Mouse (Mus musculus): ENCODE measurements at regions not wholly inside any gene's neighbourhood (a gene's known extent, or its start where the extent isn't known, plus 50 kb on each side); places are given as distances from the start of the nearest gene placed in this dataset.

- no peak for DNase-seq (ENCODE audit: extremely low spot score, low read depth, low spot score)
Measured at GRCm38 (mm10) chr8:90192856-90193255, 155.3 kb downstream of the Tox3 start.

GRCm38 (mm10) chr8:90182807-90183206 lies 165.3 kb downstream of the Tox3 start:
- DNase-seq (ENCODE audit: extremely low spot score, low read depth, low spot score), result no peak

DNA sequence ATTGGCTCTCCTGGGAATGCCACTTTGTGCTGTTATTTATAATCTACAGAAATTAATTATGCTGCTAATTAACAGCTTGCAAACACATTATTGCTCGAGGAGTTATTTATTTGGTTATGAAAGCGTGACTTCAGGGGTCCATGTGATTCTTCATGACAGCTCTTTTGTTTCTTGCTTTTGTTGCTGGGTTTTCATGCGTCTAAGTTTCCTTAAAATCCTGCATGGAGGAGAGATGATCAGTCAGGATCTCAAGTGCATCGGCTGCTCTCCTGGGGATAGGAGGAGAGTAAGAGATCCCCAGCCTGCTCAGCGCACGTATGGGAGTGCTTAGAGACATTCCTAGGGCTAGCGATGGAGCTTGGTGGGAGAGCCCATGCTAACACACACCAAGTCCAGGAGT lies 171.4 kb downstream of the Tox3 start:
- DNase-seq (ENCODE audit: extremely low spot score, low read depth, low spot score), result no peak

- DNase-seq (ENCODE audit: extremely low spot score, low read depth, low spot score), result no peak
Measured at GRCm38 (mm10) chr8:90176335-90176734, 171.8 kb downstream of the Tox3 start.

DNA sequence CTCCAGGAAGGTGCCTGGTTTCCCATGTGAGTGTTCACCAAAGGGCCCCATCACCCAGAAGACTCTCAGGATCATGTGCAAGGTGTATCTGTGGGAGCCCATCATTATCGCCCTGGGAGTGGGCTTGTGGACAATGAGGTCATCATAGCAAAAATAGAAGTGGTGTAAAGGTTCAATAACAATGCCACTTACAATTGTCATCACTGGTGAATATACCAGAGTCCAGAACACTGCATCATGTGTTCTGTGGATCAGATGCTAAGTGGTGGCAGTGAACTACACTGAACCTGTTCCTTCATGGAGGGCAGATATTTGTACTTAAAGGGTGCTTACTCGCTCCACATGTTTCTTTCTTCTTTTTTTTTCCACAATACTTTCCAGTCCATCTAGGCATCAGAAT lies 181.5 kb downstream of the Tox3 start:
- no peak for DNase-seq (ENCODE audit: extremely low spot score, low read depth, low spot score)

- no peak for DNase-seq (ENCODE audit: extremely low spot score, low read depth, low spot score)
Measured at GRCm38 (mm10) chr8:90151477-90151876, 196.7 kb downstream of the Tox3 start.

GRCm38 (mm10) chr8:90149903-90150302 lies 198.2 kb downstream of the Tox3 start:
- DNase-seq (ENCODE audit: extremely low spot score, low read depth, low spot score), result no peak

DNA sequence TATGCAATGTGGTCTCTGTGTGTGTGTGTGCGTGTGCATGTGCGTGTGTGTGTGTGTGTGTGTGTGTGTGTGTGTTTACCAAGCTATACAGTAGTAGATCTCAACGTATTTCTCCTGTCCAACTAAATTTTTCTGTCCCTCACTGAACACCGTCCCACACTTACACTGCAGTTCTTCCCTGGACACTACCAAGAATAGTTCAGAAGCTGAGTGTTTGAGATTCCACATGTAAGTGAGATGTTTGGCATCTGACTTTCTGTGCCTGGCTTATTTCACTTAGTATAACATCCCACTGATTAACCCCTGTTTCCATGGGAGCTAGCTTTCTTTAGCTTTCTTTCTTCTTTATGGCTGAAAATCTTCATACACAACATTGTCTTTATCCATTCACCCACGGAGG lies 213.5 kb downstream of the Tox3 start:
- DNase-seq (ENCODE audit: extremely low spot score, low read depth, low spot score), result no peak

DNA sequence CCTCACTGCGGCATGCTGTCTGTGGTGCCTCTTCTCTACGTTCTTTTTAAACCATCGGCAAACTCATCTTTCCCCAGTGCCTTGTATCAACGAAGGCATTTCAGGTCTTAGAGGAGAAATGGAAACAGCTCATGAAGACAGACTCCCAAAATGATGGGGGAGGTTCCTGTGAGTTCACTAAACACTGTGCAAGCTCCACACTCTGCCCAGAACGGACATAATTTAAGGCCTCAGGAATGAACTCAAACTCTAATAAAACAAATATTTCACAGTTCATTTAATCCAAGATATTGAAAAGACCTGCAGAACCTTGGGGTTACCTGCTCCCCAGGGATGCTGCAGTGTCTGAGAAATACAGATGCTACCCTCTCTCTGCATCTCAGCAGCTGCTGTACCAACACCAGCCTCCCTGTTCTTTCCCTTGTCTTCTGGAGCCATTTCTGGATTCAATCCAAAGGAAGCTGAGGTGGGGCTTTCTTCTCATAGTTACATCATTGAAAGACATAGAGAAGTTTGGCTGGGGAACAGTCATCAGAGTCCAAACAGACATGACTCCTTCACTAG lies 217.4 kb downstream of the Tox3 start:
- DNase-seq (ENCODE audit: extremely low spot score, low read depth, low spot score), result no peak

DNA sequence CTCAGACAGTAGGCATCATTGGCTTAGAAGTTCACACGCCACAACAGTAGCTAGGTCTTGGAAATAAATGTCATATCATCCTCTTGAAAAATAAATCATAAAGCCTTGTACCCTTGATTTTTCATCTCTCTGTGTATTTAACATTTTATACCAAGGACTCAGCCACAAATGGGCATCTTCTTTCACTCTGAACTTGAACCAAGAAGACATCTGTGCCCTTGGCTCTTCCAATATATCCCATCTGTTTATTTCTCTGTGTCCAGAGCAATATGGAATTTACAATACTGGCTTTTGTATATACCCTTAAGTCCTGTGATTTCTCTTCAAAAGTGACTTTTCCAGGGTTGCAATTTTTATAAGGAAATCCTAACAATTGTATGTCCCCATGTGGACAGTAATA lies 222.7 kb downstream of the Tox3 start:
- no peak for DNase-seq (ENCODE audit: extremely low spot score, low read depth, low spot score)

DNA sequence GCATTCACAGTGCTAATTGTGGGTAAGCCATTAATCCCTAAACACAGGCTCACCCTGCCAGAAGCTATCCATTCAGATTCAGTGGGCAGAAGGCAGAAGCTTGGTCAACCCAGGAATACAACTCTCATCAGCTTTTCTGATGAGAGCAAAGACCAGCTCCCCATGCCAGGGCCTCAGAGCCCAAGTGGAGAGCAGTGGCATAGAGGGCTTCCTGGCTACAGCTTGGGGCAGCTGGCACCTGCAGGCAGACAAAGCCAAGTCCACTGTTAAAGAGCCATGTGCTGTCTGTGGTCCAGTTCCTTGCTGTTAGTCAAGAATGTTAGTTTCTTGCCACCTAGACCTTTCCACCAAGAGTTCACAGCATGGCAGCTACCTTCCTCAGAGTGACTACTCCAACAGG lies 225.0 kb downstream of the Tox3 start:
- no peak for DNase-seq (ENCODE audit: extremely low spot score, low read depth, low spot score)

DNA sequence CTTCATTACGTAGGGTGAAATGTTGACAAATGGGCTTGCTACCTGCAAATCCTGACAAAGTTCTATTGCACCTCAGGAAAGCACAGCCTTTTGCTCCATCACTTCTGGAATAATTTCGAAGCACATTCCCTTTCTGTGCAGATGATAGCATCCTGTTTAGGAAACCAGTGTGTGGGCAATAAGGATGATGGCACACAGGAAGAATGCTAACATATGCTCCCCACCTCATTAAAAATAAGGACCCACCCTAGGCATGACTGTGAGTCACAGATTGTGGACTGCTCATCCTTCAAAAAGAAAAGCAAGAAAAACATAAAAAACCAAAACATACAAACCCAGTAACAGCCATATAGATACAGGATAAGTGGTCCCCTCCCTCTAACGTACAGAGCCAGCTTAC lies 226.2 kb downstream of the Tox3 start:
- no peak for DNase-seq (ENCODE audit: extremely low spot score, low read depth, low spot score)

DNA sequence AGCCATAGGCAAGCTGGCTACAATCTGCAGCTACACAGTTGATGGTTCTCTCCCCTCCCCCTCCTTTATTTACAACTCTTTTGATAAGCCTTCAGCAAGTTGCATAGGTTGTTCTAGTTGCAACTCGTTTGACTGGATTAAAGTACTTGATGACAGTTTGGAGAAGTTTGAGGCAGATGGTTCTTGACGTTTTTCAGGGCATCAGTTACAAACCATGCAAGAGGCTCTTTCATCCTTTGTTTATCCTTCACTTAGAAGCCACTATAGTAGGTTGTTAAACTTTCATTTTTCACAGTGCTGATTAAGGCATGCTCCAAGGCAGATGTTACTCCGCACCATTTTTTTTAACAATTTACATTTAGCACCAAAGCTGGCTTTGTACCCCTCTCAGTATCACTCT lies 227.1 kb downstream of the Tox3 start:
- DNase-seq (ENCODE audit: extremely low spot score, low read depth, low spot score), result no peak

GRCm38 (mm10) chr8:90115436-90115835 lies 232.7 kb downstream of the Tox3 start:
- DNase-seq (ENCODE audit: extremely low spot score, low read depth, low spot score), result no peak

DNA sequence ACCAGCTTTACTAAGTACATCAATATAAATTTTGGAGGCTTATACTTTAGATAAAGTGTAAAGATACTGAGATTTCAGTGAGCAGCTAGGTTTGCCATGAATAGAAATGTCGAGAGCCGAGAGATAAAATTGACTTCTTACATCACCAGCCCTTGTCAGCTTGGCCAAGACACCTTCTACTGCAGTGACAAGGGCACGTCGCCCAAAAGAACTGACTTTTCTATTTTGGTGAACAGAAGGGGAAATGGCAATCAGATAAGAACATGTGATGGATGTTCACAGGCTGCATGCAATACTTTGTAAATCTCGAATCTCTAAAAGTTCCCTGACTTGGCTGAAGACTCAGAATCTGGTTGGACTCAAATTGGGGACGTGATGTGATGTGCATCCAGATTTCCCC lies 247.6 kb downstream of the Tox3 start:
- no peak for DNase-seq (ENCODE audit: extremely low spot score, low read depth, low spot score)

DNA sequence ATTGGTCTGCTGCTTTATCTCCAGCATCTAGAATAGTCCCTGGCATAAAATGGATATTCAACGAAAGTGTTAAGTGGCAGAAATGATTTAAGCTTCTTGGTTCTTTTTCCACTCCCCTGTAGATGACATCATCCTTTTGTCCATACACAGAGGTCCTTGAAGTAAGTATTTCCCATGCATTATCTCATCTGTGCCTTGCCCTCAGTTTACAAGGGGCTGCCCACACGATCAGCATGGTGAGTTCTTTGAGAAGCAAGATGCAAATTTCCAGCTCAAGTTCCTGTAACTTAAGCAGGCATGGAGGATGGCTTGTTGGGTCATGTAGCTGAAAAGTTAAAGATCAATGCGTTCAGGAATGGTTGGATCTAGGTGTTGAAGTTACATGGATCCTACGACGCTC lies 265.5 kb downstream of the Tox3 start:
- DNase-seq (ENCODE audit: extremely low spot score, low read depth, low spot score), result no peak

GRCm38 (mm10) chr8:90076381-90076780 lies 271.8 kb downstream of the Tox3 start:
- DNase-seq (ENCODE audit: extremely low spot score, low read depth, low spot score), result no peak

DNA sequence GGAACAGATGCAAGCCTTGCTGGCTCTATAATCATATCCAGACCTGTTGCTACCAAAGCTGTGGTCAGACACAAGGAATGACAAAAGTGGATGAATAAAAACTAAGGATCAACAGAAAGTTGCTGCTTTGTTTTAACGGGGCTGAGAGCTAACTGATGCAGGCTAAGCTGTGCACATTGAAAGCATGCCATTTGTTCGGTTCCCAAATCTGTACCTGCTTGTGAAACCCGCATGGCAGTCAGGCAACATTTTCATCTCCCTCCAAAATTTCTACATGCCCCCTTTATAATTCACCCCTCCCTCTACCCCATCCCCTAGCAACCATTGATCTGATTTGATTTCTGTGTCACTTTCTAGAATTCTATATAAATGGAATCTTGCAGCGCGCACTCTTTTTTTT lies 272.3 kb downstream of the Tox3 start:
- DNase-seq (ENCODE audit: extremely low spot score, low read depth, low spot score), result no peak

DNA sequence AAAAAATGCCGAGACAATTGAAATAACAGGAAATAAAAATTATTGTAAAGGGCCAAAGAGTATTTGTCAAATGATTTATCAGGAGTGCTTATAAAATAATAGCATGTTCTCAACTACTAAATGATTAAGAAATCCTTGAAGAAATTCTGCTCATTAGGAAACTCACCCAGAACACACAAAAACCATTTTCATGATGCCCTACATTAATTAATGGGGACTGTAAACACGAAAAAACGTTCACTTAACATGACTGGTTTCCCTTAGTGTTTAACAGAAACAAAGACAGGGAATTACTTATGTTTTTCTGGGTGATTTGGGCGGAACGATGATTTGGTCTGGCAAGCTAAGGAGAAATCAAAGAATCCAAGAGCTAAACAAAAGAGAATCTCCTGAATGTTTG lies 278.1 kb downstream of the Tox3 start:
- DNase-seq (ENCODE audit: extremely low spot score, low read depth, low spot score), result no peak

DNA sequence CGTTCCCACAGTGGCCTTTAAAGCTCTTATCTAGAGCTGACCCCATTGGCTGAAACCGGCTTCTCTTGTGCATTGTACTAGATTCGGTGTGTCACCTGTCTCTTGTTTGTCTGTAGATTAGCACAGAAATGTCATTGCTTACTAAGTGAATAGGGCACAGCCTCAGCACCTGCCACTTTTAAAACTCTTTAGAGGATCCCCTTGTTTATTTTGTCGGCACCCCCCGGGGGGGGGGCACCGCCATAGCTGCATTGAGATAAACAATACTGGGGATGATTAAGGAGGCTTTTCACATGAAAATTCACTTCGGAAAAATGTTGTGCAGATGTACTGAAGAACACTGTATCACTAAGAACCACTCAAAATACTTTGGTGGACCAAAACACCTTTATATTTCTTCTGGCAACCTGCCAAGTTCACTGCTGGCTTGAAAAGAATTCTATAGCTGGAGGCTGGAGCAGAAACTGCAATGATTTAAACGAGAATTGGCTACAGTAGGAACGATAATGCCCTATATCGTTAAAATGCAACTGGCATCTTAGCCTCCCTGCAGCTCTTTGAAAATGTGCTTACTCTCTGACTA lies 278.6 kb downstream of the Tox3 start:
- DNase-seq (ENCODE audit: extremely low spot score, low read depth, low spot score), result no peak

GRCm38 (mm10) chr8:90068441-90068840 lies 279.7 kb downstream of the Tox3 start:
- no peak for DNase-seq (ENCODE audit: extremely low spot score, low read depth, low spot score)

GRCm38 (mm10) chr8:90064381-90064780 lies 283.8 kb downstream of the Tox3 start:
- DNase-seq (ENCODE audit: extremely low spot score, low read depth, low spot score), result no peak

DNA sequence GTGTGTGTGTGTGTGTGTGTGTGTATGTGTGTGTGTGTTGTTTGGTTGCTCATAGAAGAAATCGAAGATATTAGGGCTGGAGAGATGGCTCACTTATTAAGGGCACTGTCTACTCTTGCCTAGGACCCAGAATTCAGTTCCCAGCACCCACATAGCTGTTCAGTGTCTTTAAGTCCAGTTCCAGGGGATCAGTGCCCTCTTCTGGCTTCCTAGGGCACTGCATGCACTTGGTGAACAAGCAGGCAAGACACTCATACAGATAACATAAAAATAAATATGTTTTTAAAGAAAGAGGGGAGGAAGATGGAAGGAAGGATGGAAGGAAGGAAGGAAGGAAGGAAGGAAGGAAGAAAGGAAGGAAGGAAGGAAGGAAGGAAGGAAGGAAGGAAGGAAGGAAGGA lies 284.9 kb downstream of the Tox3 start:
- DNase-seq (ENCODE audit: extremely low spot score, low read depth, low spot score), result no peak
